Mouse (Mus musculus) testis, postnatal 14 days (tissue): ENCODE results near the gene Emilin3.

Source experiments
- DNase-seq: peaks from one replicate; pipeline ENCODE4 v3.0.0; 2021; ENCODE audit warnings: low spot score

Gene Emilin3

GRCm38 (mm10) chr2:160872395-160872794 is 39.7 kb downstream of the Emilin3 start:
- peak; percentile 84 for DNase-seq

- no peak for DNase-seq
Observed at GRCm38 (mm10) chr2:160871310-160871709, 40.8 kb downstream of the Emilin3 start.

- DNase-seq: no peak
Observed at GRCm38 (mm10) chr2:160869446-160869845, 42.7 kb downstream of the Emilin3 start.

- no peak for DNase-seq
Observed at GRCm38 (mm10) chr2:160865266-160865665, 46.9 kb downstream of the Emilin3 start.

- no peak for DNase-seq
Observed at GRCm38 (mm10) chr2:160864112-160864511, 48.0 kb downstream of the Emilin3 start.

- DNase-seq: no peak
Observed at GRCm38 (mm10) chr2:160860363-160860762, 51.8 kb downstream of the Emilin3 start.
